Mouse (Mus musculus) hindbrain, embryonic 10.5 days (tissue): Measurements from ENCODE around the gene Thsd7b. TPM values are rescaled to one million over a fixed set of nuclear protein-coding genes. Genes with fewer than 3 reads are reported as not detected.

ENCODE experiments used
- DNase-seq: peaks from one replicate; pipeline ENCODE4 v3.0.0-alpha.2; 2017; ENCODE audit warnings: low spot score
- H3K27ac ChIP-seq: fragments of 300-500 bp; sonication (generic); 2 replicates; pipeline ENCODE4 v1.5.1; 2016; ENCODE audit warnings: mild to moderate bottlenecking, moderate library complexity
- H3K27me3 ChIP-seq: fragments of 300-500 bp; sonication (generic); 2 replicates; pipeline ENCODE4 v1.6.1; 2016; ENCODE audit warnings: mild to moderate bottlenecking; ENCODE audit not compliant: poor library complexity, insufficient read depth, severe bottlenecking
- H3K36me3 ChIP-seq: fragments of 300-500 bp; sonication (generic); 2 replicates; pipeline ENCODE4 v1.6.1; 2016; ENCODE audit warnings: mild to moderate bottlenecking, moderate library complexity
- H3K4me1 ChIP-seq: fragments of 300-500 bp; sonication (generic); replicated peaks from 2 replicates; pipeline ENCODE4 v1.6.1; 2016; ENCODE audit warnings: mild to moderate bottlenecking
- H3K4me3 ChIP-seq: fragments of 300-500 bp; sonication (generic); 2 replicates; pipeline ENCODE4 v1.5.1; 2016; ENCODE audit warnings: mild to moderate bottlenecking, moderate library complexity
- H3K9me3 ChIP-seq: fragments of 300-500 bp; sonication (generic); 2 replicates; pipeline ENCODE4 v1.6.1; 2016; ENCODE audit warnings: mild to moderate bottlenecking, moderate library complexity
- WGBS: fragments of 180-500 bp; shearing (Covaris S2); methylation state at CpG from one replicate; pipeline ENCODE4 v1.1.7; 2016; 5-methylcytosine and 5-hydroxymethylcytosine counted together
- polyA plus RNA-seq: library from polyadenylated mRNA; unstranded; fragments of >200 nt; fragmentation: Nextera tagmentation; extraction: Ambion mirVana; gene quantifications from 2 replicates; pipeline ENCODE4 v1.2.1, GENCODE M21; 2016

Thsd7b gene
- polyA plus RNA-seq: 7.6 and 16.6 TPM in 2 replicates

GRCm38 (mm10) chr1:129272982-129273937, at the start of gene Thsd7b:
Gene Thsd7b (plus strand): TSS chr1:129273302.
- no peaks in the 10 kb centered on the region for H3K9me3 ChIP-seq
- H3K27me3 ChIP-seq: peaks cover 34% of the 10 kb centered on the region
- no peaks in the 10 kb centered on the region for H3K36me3 ChIP-seq
- H3K4me3 ChIP-seq: peak within 1 kb of the TSS; percentile 63
- 1% methylated on average over 45 of the region's 45 CpGs for WGBS
- H3K27ac ChIP-seq: peak within 1 kb of the TSS; percentile 79
- peak; percentile 59 for DNase-seq
- peaks cover 18% of the 10 kb centered on the region for H3K4me1 ChIP-seq

DNA sequence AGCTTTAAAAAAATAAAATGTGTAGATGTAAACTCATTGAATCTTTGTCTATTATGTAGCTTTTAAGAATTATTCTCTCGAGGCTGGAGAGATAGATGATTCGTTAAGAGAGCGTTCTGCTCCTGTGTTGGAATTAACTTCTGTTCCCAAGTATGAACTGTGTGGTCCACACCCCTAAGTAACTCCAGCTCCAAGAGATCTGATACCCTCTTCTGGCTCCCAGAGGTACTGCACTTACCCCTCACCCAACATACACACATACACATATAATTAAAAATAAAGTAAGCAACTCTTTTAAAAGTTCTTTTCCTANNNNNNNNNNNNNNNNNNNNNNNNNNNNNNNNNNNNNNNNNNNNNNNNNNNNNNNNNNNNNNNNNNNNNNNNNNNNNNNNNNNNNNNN, 28.8 kb upstream of the Thsd7b start:
- no peak overlapping the region for H3K27ac ChIP-seq
- no peaks in the 10 kb centered on the region for H3K9me3 ChIP-seq
- 76% methylated on average over 3 of the region's 3 CpGs for WGBS
- H3K36me3 ChIP-seq: no peaks in the 10 kb centered on the region
- no peaks in the 10 kb centered on the region for H3K27me3 ChIP-seq
- H3K4me1 ChIP-seq: no peaks in the 10 kb centered on the region
- DNase-seq: peak; percentile 26
- no peak overlapping the region for H3K4me3 ChIP-seq

GRCm38 (mm10) chr1:129250704-129251443, 22.2 kb upstream of the Thsd7b start:
- no peaks in the 10 kb centered on the region for H3K9me3 ChIP-seq
- DNase-seq: no peak
- no peak overlapping the region for H3K27ac ChIP-seq
- WGBS: 92% methylated on average over 6 of the region's 6 CpGs
- no peaks in the 10 kb centered on the region for H3K36me3 ChIP-seq
- no peaks in the 10 kb centered on the region for H3K4me1 ChIP-seq
- H3K4me3 ChIP-seq: no peak overlapping the region
- no peaks in the 10 kb centered on the region for H3K27me3 ChIP-seq

- Histone ChIP-seq H3K27me3 (no peaks in the 10 kb centered on the region), H3K36me3 (no peaks in the 10 kb centered on the region), H3K27ac (no peak overlapping the region), H3K4me3 (no peak overlapping the region), H3K4me1 (0 out of 2 replicates have a peak, but pooled peaks cover 5% of the 10 kb centered on the region), H3K9me3 (no peaks in the 10 kb centered on the region)
- 86% methylated on average over 3 of the region's 3 CpGs for WGBS
- no peak for DNase-seq
Measured at GRCm38 (mm10) chr1:129266684-129267083, 6.4 kb upstream of the Thsd7b start.

DNA sequence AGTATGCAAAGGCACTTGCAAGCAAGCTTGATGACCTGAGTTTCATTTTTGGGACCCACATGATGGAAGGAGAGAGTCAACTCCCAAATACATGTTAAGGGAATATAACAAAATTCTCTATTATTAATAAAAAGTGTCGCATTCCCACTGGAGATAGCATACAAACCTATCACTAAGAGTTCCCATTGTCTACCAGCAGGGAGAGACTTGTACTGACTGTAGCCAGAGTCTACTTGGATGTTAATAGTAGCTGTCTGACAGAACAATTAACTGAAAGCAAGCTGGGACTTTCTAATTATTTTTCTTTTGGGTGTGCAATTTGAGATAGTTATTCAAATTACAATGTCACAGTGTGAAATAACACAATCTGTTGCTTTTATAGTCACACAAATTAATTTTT, 31.1 kb downstream of the Thsd7b start:
- Histone ChIP-seq H3K27ac (no peak overlapping the region), H3K36me3 (no peaks in the 10 kb centered on the region), H3K27me3 (no peaks in the 10 kb centered on the region), H3K4me1 (no peaks in the 10 kb centered on the region), H3K4me3 (no peak overlapping the region), H3K9me3 (no peaks in the 10 kb centered on the region)
- no peak for DNase-seq
- WGBS: 93% methylated on average over 1 of the region's 1 CpGs

DNA sequence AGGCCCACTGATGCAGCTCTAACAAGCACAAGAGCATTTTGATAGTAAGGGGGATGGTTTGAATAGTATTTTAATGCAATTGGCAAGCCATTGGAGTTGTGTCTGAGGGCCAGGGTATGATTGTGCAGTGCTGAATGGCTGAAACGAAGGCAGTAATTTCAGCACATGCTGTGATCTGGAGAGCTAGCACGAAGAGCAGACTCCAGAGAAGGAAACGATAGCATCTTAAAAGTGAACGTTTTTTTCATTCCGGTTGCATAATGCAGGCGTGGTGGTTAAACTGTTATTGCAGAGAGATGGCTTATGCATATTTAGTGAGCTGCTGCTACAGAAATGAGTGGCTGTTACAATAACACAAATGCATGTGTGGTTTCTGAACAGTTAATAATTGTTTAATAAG, 51.3 kb downstream of the Thsd7b start:
- Histone ChIP-seq H3K36me3 (no peaks in the 10 kb centered on the region), H3K4me3 (no peak overlapping the region), H3K27me3 (no peaks in the 10 kb centered on the region), H3K27ac (no peak overlapping the region), H3K9me3 (no peaks in the 10 kb centered on the region), H3K4me1 (no peaks in the 10 kb centered on the region)
- 78% methylated on average over 6 of the region's 6 CpGs for WGBS
- no peak for DNase-seq

DNA sequence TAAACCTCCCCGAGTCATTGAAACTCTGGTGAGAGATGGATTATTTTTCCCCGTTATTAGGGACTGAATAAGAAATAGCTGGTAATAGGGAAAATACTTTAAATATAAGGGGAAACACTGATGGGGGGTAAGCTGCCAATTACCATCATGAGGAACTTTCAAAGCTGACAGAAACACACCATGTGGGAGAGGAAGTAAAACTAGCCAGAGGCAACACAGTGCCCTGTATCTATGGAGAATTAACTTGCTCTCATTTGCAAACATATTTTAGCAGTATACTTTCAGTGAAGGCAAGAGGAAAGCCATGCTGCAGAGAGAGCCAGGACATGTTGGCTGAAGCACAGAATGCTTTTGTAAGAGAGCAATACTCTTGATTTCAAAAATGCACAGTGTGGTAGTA, 51.7 kb downstream of the Thsd7b start:
- DNase-seq: no peak

DNA sequence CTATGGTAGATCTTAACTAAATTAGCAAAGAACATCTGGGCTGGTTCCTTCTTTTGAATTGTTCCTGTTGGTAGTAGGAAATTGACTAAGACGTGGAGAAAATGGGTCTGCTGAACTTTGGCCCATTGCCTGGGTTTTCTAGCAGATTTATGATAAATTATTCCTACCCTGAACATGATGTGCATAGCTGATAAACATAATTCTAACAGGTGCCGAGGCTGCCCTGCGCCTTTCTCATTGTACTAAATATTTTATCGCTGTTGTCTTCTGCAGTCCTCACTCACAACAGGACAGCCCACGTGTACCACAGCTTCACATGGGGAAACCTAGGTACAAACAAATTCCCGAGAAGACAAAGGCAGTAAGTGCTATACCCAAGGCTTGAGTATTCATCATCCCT, 83.5 kb downstream of the Thsd7b start:
- Histone ChIP-seq H3K4me3 (no peak overlapping the region), H3K27me3 (no peaks in the 10 kb centered on the region), H3K27ac (no peak overlapping the region), H3K36me3 (no peaks in the 10 kb centered on the region), H3K4me1 (peaks cover 5% of the 10 kb centered on the region; the same call in 1 of the 2 replicates), H3K9me3 (no peaks in the 10 kb centered on the region)
- 74% methylated on average over 6 of the region's 6 CpGs for WGBS
- no peak for DNase-seq

More for the DNA sequence above, 51.7 kb downstream of the Thsd7b start:
- Histone ChIP-seq H3K4me3 (no peak overlapping the region), H3K4me1 (no peaks in the 10 kb centered on the region), H3K27me3 (no peaks in the 10 kb centered on the region), H3K36me3 (no peaks in the 10 kb centered on the region), H3K9me3 (no peaks in the 10 kb centered on the region), H3K27ac (no peak overlapping the region)
- 88% methylated on average over 2 of the region's 2 CpGs for WGBS

- Histone ChIP-seq H3K27ac (no peak overlapping the region), H3K27me3 (no peaks in the 10 kb centered on the region), H3K4me3 (no peak overlapping the region), H3K9me3 (no peaks in the 10 kb centered on the region), H3K4me1 (peaks cover 5% of the 10 kb centered on the region; the same call in 1 of the 2 replicates), H3K36me3 (no peaks in the 10 kb centered on the region)
- WGBS: 75% methylated on average over 2 of the region's 2 CpGs
- no peak for DNase-seq
Measured at GRCm38 (mm10) chr1:129357378-129357777, 84.3 kb downstream of the Thsd7b start.

GRCm38 (mm10) chr1:129363368-129363767, 90.3 kb downstream of the Thsd7b start:
- Histone ChIP-seq H3K27me3 (no peaks in the 10 kb centered on the region), H3K4me1 (no peaks in the 10 kb centered on the region), H3K27ac (no peak overlapping the region), H3K36me3 (no peaks in the 10 kb centered on the region), H3K4me3 (no peak overlapping the region), H3K9me3 (no peaks in the 10 kb centered on the region)
- DNase-seq: no peak
- 89% methylated on average over 4 of the region's 4 CpGs for WGBS

DNA sequence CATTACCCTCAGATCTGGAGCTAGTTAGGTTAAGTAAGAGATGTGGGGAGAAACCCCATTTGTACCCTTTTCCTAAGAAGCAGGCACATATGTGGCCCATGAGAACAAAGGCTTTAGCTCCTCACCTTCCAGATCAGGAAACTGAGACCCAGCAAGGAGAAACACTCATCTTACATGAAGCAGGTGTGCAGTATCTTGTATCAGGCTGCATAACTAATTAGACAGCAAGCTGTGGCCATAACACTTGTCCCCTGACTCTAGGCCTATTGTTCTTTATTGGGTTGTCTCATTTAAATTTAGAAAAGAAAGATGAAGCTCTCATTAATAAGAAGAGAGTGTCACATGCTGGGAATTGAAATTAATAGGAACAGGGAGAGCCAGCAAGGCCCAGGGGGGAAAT, 91.7 kb downstream of the Thsd7b start:
- Histone ChIP-seq H3K9me3 (no peaks in the 10 kb centered on the region), H3K4me3 (no peak overlapping the region), H3K27me3 (no peaks in the 10 kb centered on the region), H3K4me1 (no peaks in the 10 kb centered on the region), H3K36me3 (no peaks in the 10 kb centered on the region), H3K27ac (no peak overlapping the region)
- DNase-seq: no peak

GRCm38 (mm10) chr1:129365590-129365989, 92.5 kb downstream of the Thsd7b start:
- H3K27ac ChIP-seq: no peak overlapping the region
- no peaks in the 10 kb centered on the region for H3K9me3 ChIP-seq
- H3K4me3 ChIP-seq: no peak overlapping the region
- no peak for DNase-seq
- no peaks in the 10 kb centered on the region for H3K4me1 ChIP-seq
- no peaks in the 10 kb centered on the region for H3K27me3 ChIP-seq
- WGBS: 84% methylated on average over 1 of the region's 1 CpGs
- H3K36me3 ChIP-seq: no peaks in the 10 kb centered on the region

GRCm38 (mm10) chr1:129386479-129386878, 113.4 kb downstream of the Thsd7b start:
- Histone ChIP-seq H3K4me1 (no peaks in the 10 kb centered on the region), H3K27ac (no peak overlapping the region), H3K9me3 (no peaks in the 10 kb centered on the region), H3K36me3 (no peaks in the 10 kb centered on the region), H3K4me3 (no peak overlapping the region), H3K27me3 (no peaks in the 10 kb centered on the region)
- DNase-seq: no peak
